Mouse (Mus musculus) hindbrain, embryonic 10.5 days (tissue): ENCODE results near the gene C530008M17Rik. TPM values are rescaled to one million over a fixed set of nuclear protein-coding genes. Genes with fewer than 3 reads are reported as not detected.

ENCODE experiments used
- DNase-seq: peaks from one replicate; pipeline ENCODE4 v3.0.0-alpha.2; 2017; ENCODE audit warnings: low spot score
- H3K27ac ChIP-seq: fragments of 300-500 bp; sonication (generic); 2 replicates; pipeline ENCODE4 v1.5.1; 2016; ENCODE audit warnings: mild to moderate bottlenecking, moderate library complexity
- H3K27me3 ChIP-seq: fragments of 300-500 bp; sonication (generic); 2 replicates; pipeline ENCODE4 v1.6.1; 2016; ENCODE audit warnings: mild to moderate bottlenecking; ENCODE audit not compliant: poor library complexity, insufficient read depth, severe bottlenecking
- H3K36me3 ChIP-seq: fragments of 300-500 bp; sonication (generic); 2 replicates; pipeline ENCODE4 v1.6.1; 2016; ENCODE audit warnings: mild to moderate bottlenecking, moderate library complexity
- H3K4me1 ChIP-seq: fragments of 300-500 bp; sonication (generic); replicated peaks from 2 replicates; pipeline ENCODE4 v1.6.1; 2016; ENCODE audit warnings: mild to moderate bottlenecking
- H3K4me3 ChIP-seq: fragments of 300-500 bp; sonication (generic); 2 replicates; pipeline ENCODE4 v1.5.1; 2016; ENCODE audit warnings: mild to moderate bottlenecking, moderate library complexity
- H3K9me3 ChIP-seq: fragments of 300-500 bp; sonication (generic); 2 replicates; pipeline ENCODE4 v1.6.1; 2016; ENCODE audit warnings: mild to moderate bottlenecking, moderate library complexity
- WGBS: fragments of 180-500 bp; shearing (Covaris S2); methylation state at CpG from one replicate; pipeline ENCODE4 v1.1.7; 2016; 5-methylcytosine and 5-hydroxymethylcytosine counted together
- polyA plus RNA-seq: library from polyadenylated mRNA; unstranded; fragments of >200 nt; fragmentation: Nextera tagmentation; extraction: Ambion mirVana; gene quantifications from 2 replicates; pipeline ENCODE4 v1.2.1, GENCODE M21; 2016

The C530008M17Rik gene
- polyA plus RNA-seq, 1 experiment from 2014 or later: 55.9 TPM

GRCm38 (mm10) chr5:76668547-76668946 is 12.2 kb downstream of the C530008M17Rik start:
- WGBS: 90% methylated on average over 5 of the region's 5 CpGs
- H3K36me3 ChIP-seq: peaks cover 34% of the 10 kb centered on the region
- H3K9me3 ChIP-seq: no peaks in the 10 kb centered on the region
- no peak for DNase-seq
- H3K27me3 ChIP-seq: no peaks in the 10 kb centered on the region
- H3K27ac ChIP-seq: peak overlapping the region; percentile 54
- peaks cover 49% of the 10 kb centered on the region for H3K4me1 ChIP-seq
- no peak overlapping the region for H3K4me3 ChIP-seq

- H3K4me1 ChIP-seq: peaks cover 35% of the 10 kb centered on the region
- WGBS: 95% methylated on average over 10 of the region's 10 CpGs
- no peak for DNase-seq
- H3K9me3 ChIP-seq: no peaks in the 10 kb centered on the region; the same call in 1 of the 2 replicates
- peaks cover 51% of the 10 kb centered on the region for H3K36me3 ChIP-seq
- no peaks in the 10 kb centered on the region for H3K27me3 ChIP-seq
- H3K27ac ChIP-seq: no peak overlapping the region
- no peak overlapping the region for H3K4me3 ChIP-seq
Observed at GRCm38 (mm10) chr5:76670183-76670582, 13.9 kb downstream of the C530008M17Rik start.

GRCm38 (mm10) chr5:76674022-76674653 is 17.8 kb downstream of the C530008M17Rik start:
- no peak overlapping the region for H3K27ac ChIP-seq
- WGBS: 93% methylated on average over 5 of the region's 5 CpGs
- H3K4me1 ChIP-seq: no peaks in the 10 kb centered on the region
- no peaks in the 10 kb centered on the region for H3K27me3 ChIP-seq
- H3K36me3 ChIP-seq: peaks cover 82% of the 10 kb centered on the region
- H3K9me3 ChIP-seq: peaks cover 4% of the 10 kb centered on the region; the same call in 1 of the 2 replicates
- no peak overlapping the region for H3K4me3 ChIP-seq
- DNase-seq: no peak

- 85% methylated on average over 4 of the region's 4 CpGs for WGBS
Observed at GRCm38 (mm10) chr5:76675369-76675768, 19.1 kb downstream of the C530008M17Rik start.

GRCm38 (mm10) chr5:76680959-76681358 is 24.6 kb downstream of the C530008M17Rik start:
- Histone ChIP-seq H3K27me3 (no peaks in the 10 kb centered on the region), H3K4me1 (peaks cover 29% of the 10 kb centered on the region), H3K9me3 (peaks cover 13% of the 10 kb centered on the region; the same call in 1 of the 2 replicates), H3K36me3 (peaks cover 46% of the 10 kb centered on the region), H3K27ac (no peak overlapping the region), H3K4me3 (no peak overlapping the region)
- WGBS: 71% methylated on average over 3 of the region's 3 CpGs
- DNase-seq: no peak

More at GRCm38 (mm10) chr5:76675369-76675768, 19.1 kb downstream of the C530008M17Rik start:
- Histone ChIP-seq H3K9me3 (peaks cover 12% of the 10 kb centered on the region; the same call in 1 of the 2 replicates), H3K4me3 (no peak overlapping the region), H3K27ac (no peak overlapping the region), H3K4me1 (no peaks in the 10 kb centered on the region), H3K27me3 (no peaks in the 10 kb centered on the region), H3K36me3 (peaks cover 86% of the 10 kb centered on the region)
- no peak for DNase-seq

- H3K27ac ChIP-seq: peak overlapping the region; percentile 54; the same call in 1 of the 2 replicates
- DNase-seq: no peak
- peaks cover 29% of the 10 kb centered on the region for H3K4me1 ChIP-seq
- peaks cover 13% of the 10 kb centered on the region; the same call in 1 of the 2 replicates for H3K9me3 ChIP-seq
- WGBS: 80% methylated on average over 4 of the region's 4 CpGs
- peaks cover 44% of the 10 kb centered on the region for H3K36me3 ChIP-seq
- H3K27me3 ChIP-seq: no peaks in the 10 kb centered on the region
- H3K4me3 ChIP-seq: no peak overlapping the region
Observed at GRCm38 (mm10) chr5:76681895-76682656, 25.8 kb downstream of the C530008M17Rik start.

- Histone ChIP-seq H3K27ac (peak overlapping the region; percentile 16; the same call in 1 of the 2 replicates), H3K4me3 (no peak overlapping the region), H3K36me3 (peaks cover 42% of the 10 kb centered on the region), H3K4me1 (peaks cover 29% of the 10 kb centered on the region), H3K27me3 (no peaks in the 10 kb centered on the region), H3K9me3 (peaks cover 13% of the 10 kb centered on the region; the same call in 1 of the 2 replicates)
- no peak for DNase-seq
- 70% methylated on average over 5 of the region's 5 CpGs for WGBS
Observed at GRCm38 (mm10) chr5:76683455-76683854, 27.1 kb downstream of the C530008M17Rik start.

- Histone ChIP-seq H3K36me3 (peaks cover 30% of the 10 kb centered on the region), H3K27ac (no peak overlapping the region), H3K4me3 (no peak overlapping the region), H3K27me3 (no peaks in the 10 kb centered on the region), H3K4me1 (peaks cover 29% of the 10 kb centered on the region), H3K9me3 (0 out of 2 replicates have a peak, but pooled peaks cover 6% of the 10 kb centered on the region)
- WGBS: 94% methylated on average over 15 of the region's 15 CpGs
- no peak for DNase-seq
Observed at GRCm38 (mm10) chr5:76684658-76685605, 28.6 kb downstream of the C530008M17Rik start.

GRCm38 (mm10) chr5:76687961-76688600 is 31.8 kb downstream of the C530008M17Rik start:
- peaks cover 23% of the 10 kb centered on the region for H3K36me3 ChIP-seq
- 92% methylated on average over 10 of the region's 10 CpGs for WGBS
- H3K9me3 ChIP-seq: no peaks in the 10 kb centered on the region
- H3K4me3 ChIP-seq: no peak overlapping the region
- peaks cover 10% of the 10 kb centered on the region for H3K4me1 ChIP-seq
- no peak for DNase-seq
- H3K27ac ChIP-seq: no peak overlapping the region
- H3K27me3 ChIP-seq: no peaks in the 10 kb centered on the region

GRCm38 (mm10) chr5:76688643-76689042 is 32.3 kb downstream of the C530008M17Rik start:
- H3K4me3 ChIP-seq: no peak overlapping the region
- H3K27me3 ChIP-seq: no peaks in the 10 kb centered on the region
- no peak overlapping the region for H3K27ac ChIP-seq
- H3K4me1 ChIP-seq: peaks cover 4% of the 10 kb centered on the region; the same call in 1 of the 2 replicates
- no peaks in the 10 kb centered on the region for H3K9me3 ChIP-seq
- 85% methylated on average over 6 of the region's 6 CpGs for WGBS
- peaks cover 23% of the 10 kb centered on the region for H3K36me3 ChIP-seq
- no peak for DNase-seq

GRCm38 (mm10) chr5:76690177-76690593 is 33.9 kb downstream of the C530008M17Rik start:
- 81% methylated on average over 5 of the region's 5 CpGs for WGBS
- H3K36me3 ChIP-seq: peaks cover 33% of the 10 kb centered on the region
- H3K9me3 ChIP-seq: peaks cover 6% of the 10 kb centered on the region
- DNase-seq: no peak
- no peak overlapping the region for H3K4me3 ChIP-seq
- H3K27ac ChIP-seq: no peak overlapping the region
- H3K27me3 ChIP-seq: no peaks in the 10 kb centered on the region
- no peaks in the 10 kb centered on the region for H3K4me1 ChIP-seq

GRCm38 (mm10) chr5:76691251-76691650 is 34.9 kb downstream of the C530008M17Rik start:
- DNase-seq: no peak
- H3K9me3 ChIP-seq: peaks cover 14% of the 10 kb centered on the region
- 87% methylated on average over 5 of the region's 5 CpGs for WGBS
- H3K27ac ChIP-seq: no peak overlapping the region
- H3K4me3 ChIP-seq: no peak overlapping the region
- no peaks in the 10 kb centered on the region for H3K27me3 ChIP-seq
- peaks cover 37% of the 10 kb centered on the region for H3K36me3 ChIP-seq
- H3K4me1 ChIP-seq: no peaks in the 10 kb centered on the region
